Mouse (Mus musculus) kidney, adult 11 months (tissue): ENCODE results near the gene Tex16.

ENCODE experiments used
- DNase-seq: peaks from one replicate; pipeline ENCODE4 v3.0.0; 2022

The Tex16 gene

DNA sequence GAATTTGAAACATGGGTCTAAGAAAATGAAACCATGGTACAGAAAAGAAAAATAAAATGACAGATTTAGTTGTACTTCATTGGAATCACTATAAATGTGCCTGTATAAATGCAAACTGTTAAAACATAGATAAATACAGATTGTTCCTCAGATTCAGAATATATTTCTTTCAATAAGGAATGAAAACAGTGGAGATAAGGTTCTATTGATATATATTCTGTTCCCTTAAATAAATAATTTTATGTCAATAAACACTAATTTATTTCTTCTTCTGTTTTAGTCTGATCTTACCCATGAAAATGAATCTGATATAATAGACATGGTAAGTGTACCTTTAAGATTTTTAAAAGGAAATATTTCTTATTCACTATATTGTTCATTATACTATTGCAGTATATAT, at the start of gene Tex16:
Gene Tex16 (plus strand): TSS at position 301 of the 400 bp plus-strand sequence.
- DNase-seq, result no peak

DNA sequence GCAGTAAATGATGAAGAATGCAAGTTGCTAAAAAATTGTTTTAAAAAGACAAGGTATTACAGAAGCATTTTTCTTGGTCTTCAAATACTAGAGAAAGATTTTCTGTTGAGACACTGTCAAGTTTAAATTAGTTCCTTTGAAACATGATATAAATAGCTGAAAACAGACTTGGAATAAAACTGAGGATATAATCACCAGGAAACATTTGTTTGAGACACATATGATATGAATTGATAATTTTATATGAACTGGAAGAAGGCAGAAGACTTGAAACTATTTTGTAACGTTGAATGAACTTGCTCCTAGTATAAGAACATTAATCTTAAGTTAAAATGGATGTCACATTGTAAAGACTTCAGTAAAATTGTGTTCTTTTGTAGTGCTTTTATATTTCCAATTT, 11.1 kb upstream of the Tex16 start:
- no peak for DNase-seq
